Mouse (Mus musculus) heart, postnatal 0 days (tissue): ENCODE results near the gene Gfi1b.

Experiments
- CTCF ChIP-seq: IDR thresholded peaks from 2 replicates; pipeline ENCODE4 v1.5.1; 2016; ENCODE audit warnings: antibody characterized with exemption, control low read depth, low read depth
- EP300 ChIP-seq: IDR thresholded peaks from 2 replicates; pipeline ENCODE4 v1.6.1; 2016; ENCODE audit warnings: antibody characterized with exemption, low read depth

- TF ChIP-seq CTCF (no peak), EP300 (no peak)
Observed at GRCm38 (mm10) chr2:28588574-28588973, 33.2 kb downstream of the Gfi1b start.
